Mouse (Mus musculus) brain, adult 2 months (tissue): ENCODE data around the gene Calcrl.
A peak's percentile ranks its signal among the peaks of the same experiment; 100 is the strongest.

Source experiments
- DNase-seq: peaks from one replicate; pipeline ENCODE4 v3.0.0; 2011; ENCODE audit warnings: low read depth, low spot score

The Calcrl gene

GRCm38 (mm10) chr2:84316185-84316805, 108.9 kb downstream of the Calcrl start:
- no peak for DNase-seq

GRCm38 (mm10) chr2:84296517-84296916, 128.7 kb downstream of the Calcrl start:
- DNase-seq = no peak

- DNase-seq = no peak
These were observed 130.1 kb downstream of the Calcrl start for GRCm38 (mm10) chr2:84295068-84295467.

- peak; percentile 29 for DNase-seq
These were observed 130.6 kb downstream of the Calcrl start for GRCm38 (mm10) chr2:84294611-84295010.

GRCm38 (mm10) chr2:84292351-84293000, 132.7 kb downstream of the Calcrl start:
- DNase-seq = no peak

- peak; percentile 26 for DNase-seq
These were observed 136.2 kb downstream of the Calcrl start for GRCm38 (mm10) chr2:84288940-84289557.
